Mouse (Mus musculus): ENCODE data around the gene Kif1a.
"Not testable (repeated sequence)": the region's sequence is repeated elsewhere in the genome, so short reads cannot be mapped to it uniquely, and the experiment has no call there.

Kif1a gene

GRCm38 (mm10) chr1:93015136-93015535 lies 86.6 kb downstream of the Kif1a start:
- DNase-seq: no peak

- peak; percentile 69 to 70 for DNase-seq
Measured at GRCm38 (mm10) chr1:93014460-93014859, 87.3 kb downstream of the Kif1a start.

GRCm38 (mm10) chr1:93013367-93013766 lies 88.4 kb downstream of the Kif1a start:
- DNase-seq: no peak

GRCm38 (mm10) chr1:93012103-93012585 lies 89.6 kb downstream of the Kif1a start:
- no peak for DNase-seq

GRCm38 (mm10) chr1:93010731-93011130 lies 91.0 kb downstream of the Kif1a start:
- DNase-seq: peak; percentile 38 to 40

GRCm38 (mm10) chr1:93009196-93009595 lies 92.6 kb downstream of the Kif1a start:
- DNase-seq: no peak

- DNase-seq: no peak
Measured at GRCm38 (mm10) chr1:93006061-93006460, 95.7 kb downstream of the Kif1a start, which contains the start of gene Aqp12. Gene Aqp12 (plus strand): TSS chr1:93006334.

- no peak for DNase-seq
Measured at GRCm38 (mm10) chr1:92992880-92993279, 108.9 kb downstream of the Kif1a start.

GRCm38 (mm10) chr1:92992214-92992855 lies 109.4 kb downstream of the Kif1a start:
- DNase-seq: peak; percentile 10 to 13

GRCm38 (mm10) chr1:92989891-92990290 lies 111.9 kb downstream of the Kif1a start:
- no peak for DNase-seq

GRCm38 (mm10) chr1:92988894-92989293 lies 112.9 kb downstream of the Kif1a start:
- no peak for DNase-seq

- DNase-seq: peak; percentile 10 to 15
Measured at GRCm38 (mm10) chr1:92984999-92985398, 116.8 kb downstream of the Kif1a start.

- DNase-seq: no peak
Measured at GRCm38 (mm10) chr1:92982931-92983605, 118.7 kb downstream of the Kif1a start.

- peak in 1 of 2 experiments; percentile 20 for DNase-seq
Measured at GRCm38 (mm10) chr1:92981056-92981845, 120.5 kb downstream of the Kif1a start.

GRCm38 (mm10) chr1:92979073-92979602 lies 122.6 kb downstream of the Kif1a start:
- no peak for DNase-seq

GRCm38 (mm10) chr1:92978645-92979044 lies 123.1 kb downstream of the Kif1a start:
- no peak for DNase-seq

GRCm38 (mm10) chr1:92976141-92976566 lies 125.6 kb downstream of the Kif1a start:
- no peak for DNase-seq

- peak in 1 of 2 experiments; percentile 26 for DNase-seq
Measured at GRCm38 (mm10) chr1:92972854-92973253, 128.9 kb downstream of the Kif1a start.

- no peak for DNase-seq
Measured at GRCm38 (mm10) chr1:92971879-92972795, 129.6 kb downstream of the Kif1a start.

GRCm38 (mm10) chr1:92970791-92971190 lies 131.0 kb downstream of the Kif1a start:
- not testable (repeated sequence) for DNase-seq
